Mouse (Mus musculus) adrenal gland, adult 8-10 months (tissue): ENCODE data around the gene Tent5b. TPM values are rescaled to one million over a fixed set of nuclear protein-coding genes. Genes with fewer than 3 reads are reported as not detected.

Source experiments
- DNase-seq: peaks from one replicate; pipeline ENCODE4 v3.0.0; 2022
- total RNA-seq, 4 experiments: library from RNA; stranded (reverse); gene quantifications; 2 replicates each; pipeline ENCODE4 v1.2.4; 2022

The Tent5b gene
- total RNA-seq, 4 experiments from 2014 or later: 1.1 to 14.5 (median 6.0) TPM

DNA sequence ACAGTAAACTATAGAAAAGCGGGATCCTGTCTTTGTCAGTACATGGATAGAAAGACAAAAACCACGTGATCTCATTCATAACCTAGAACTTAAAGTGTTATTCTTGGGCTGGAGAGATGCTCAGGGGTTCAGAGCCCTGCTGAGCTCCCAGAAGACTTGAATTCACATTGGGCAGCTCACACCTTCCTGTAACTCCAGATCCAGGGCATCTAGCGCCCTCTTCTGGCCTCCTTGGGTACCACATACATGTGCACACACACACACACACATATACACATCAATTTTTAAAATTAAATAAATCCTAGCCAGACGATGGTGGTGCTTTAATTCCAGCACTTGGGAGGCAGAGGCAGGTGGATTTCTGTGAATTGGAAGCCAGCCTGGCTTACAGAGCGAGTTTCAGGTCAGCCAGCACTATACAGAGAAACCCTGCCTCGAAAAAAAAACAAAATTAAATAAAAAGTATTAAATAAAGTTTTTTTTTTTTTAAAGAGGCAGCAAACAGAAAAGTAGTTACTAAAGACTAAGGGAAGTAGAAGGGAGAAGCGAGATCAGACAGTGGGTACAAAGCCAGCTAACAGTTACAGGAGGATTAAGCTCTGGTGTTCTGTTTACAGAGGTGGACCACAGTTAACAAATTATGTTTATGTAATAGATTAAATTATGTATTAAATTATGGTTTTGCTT, 8.7 kb upstream of the Tent5b start:
- no peak for DNase-seq

DNA sequence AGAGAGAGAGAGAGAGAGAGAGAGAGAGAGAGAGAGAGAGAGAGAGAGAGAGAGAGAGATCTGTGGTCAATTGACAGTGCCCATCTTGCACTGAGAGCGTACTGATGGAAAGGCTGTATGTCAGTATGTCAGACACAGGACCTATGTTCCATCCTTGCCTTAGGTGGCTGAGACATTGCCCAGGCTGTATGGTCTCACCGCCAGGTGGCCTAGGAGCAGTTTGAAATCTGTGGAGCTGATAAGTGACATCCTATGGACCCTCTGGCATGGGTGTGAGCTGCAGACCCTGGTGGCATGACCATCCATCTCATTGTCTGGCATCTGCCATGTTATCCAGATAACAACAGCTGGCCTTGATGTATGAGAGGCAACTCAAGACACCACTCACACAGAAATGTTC, 6.1 kb upstream of the Tent5b start:
- DNase-seq: no peak

DNA sequence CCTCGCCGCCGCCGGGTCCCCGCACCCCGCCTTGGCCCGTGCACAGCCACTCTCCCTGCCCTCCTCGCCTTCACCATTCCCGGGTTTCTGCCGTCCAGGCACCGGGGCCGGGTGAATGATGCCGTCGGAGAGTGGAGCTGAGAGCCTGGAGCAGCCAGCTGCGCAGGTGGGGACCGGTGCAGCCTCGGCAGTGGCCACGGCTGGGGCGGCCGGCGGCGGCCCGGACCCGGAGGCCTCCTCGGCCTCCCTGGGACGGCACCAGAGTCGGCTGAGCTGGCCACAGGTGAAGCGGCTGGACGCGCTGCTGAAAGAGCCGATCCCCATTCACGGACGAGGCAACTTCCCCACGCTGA, 229 bp downstream of the Tent5b start:
- no peak for DNase-seq

DNA sequence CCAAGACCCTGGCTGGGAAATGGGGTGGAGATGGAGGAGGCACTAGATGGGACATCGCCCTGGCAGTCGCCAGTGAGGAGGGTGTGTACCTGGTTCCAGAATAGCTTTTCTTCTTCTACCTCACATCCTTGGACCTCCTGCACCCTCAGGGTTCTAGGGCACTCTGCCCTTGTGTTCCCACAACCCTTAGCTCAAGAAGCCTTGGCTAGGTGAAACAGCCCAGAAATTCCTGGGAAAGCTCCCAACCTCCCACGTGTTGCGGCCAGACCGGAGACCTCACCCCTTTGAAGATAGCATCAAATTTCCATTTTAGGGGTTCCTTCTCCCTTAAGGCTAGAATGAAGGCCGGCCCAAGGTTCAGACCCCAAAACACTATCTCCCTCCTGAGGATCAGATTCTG, 822 bp downstream of the Tent5b start:
- no peak for DNase-seq

DNA sequence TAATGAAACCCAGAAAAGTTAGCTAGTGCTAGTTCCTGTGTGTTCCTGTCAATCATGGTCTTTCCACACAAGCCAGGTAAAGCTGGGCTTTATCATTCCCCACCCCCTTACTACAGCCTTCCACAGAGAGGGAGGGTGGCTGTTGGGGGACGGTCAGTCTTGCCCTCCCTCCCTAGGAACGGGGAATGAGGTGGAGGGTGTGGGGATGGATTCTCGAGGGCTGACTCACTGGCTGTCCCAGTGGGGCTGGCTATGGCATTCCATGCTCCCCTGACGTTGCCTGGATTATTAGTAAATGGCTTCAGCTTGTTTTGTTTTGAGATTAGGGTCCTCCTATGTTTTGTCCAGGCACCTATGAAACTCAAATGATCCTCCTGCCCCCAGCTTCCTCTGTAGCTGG, 1.6 kb downstream of the Tent5b start:
- DNase-seq: no peak

DNA sequence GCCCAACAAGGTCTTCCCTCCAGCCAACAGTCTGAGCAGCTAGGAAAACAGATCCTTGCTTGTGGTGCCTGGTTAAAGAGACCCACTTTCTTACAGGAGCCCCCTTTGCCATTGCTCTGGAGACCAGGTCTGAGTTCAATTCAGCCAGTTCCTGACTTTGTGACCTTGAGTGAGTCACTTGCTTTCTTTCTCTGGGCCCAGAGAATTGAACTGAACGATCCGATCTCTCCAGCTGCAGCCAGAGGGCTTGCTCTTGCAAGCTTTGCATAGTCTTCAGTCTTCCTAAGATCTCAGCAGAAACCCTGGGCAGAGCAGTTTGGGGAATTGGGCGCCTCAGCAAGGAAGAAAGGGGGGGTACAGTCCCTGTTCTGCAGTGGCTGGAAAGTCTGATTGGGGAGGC, 2.5 kb downstream of the Tent5b start:
- DNase-seq: no peak

DNA sequence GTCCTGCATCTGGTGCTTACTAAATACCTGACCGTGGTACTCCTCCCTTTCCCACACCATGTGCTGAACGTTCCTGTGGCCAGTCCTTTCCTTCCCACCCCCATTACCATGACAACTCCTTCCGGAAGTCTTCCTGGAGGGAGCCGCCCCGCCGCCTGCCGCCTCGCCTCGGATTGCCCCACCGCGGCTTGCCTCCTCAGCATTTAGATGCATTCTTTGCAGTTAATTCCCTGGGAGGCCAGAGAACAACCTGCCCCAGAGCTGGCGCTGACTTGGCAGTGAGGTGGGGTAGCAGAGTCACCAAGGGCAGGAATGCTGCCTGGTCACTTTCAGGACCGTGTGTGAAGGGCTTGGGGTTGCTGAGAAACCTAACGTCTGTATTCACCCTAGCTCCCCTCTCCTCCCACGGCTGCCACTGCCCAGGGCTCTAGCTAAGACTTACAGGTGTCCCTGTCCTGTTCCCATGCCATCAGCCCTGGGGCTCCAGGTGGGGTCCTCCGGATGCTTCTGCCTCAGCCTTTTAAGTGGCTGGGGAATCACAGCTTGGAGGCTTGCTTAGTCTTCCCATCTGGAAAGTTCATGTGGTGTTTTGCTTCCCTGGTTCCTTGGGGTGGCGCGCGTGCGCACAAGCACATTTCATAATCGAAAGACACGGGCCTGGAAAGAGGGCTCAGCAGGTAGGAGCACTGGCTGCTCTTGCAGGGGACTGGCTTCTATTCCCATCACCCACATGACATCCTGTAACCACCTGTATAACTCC, 4.5 kb downstream of the Tent5b start:
- DNase-seq: no peak

DNA sequence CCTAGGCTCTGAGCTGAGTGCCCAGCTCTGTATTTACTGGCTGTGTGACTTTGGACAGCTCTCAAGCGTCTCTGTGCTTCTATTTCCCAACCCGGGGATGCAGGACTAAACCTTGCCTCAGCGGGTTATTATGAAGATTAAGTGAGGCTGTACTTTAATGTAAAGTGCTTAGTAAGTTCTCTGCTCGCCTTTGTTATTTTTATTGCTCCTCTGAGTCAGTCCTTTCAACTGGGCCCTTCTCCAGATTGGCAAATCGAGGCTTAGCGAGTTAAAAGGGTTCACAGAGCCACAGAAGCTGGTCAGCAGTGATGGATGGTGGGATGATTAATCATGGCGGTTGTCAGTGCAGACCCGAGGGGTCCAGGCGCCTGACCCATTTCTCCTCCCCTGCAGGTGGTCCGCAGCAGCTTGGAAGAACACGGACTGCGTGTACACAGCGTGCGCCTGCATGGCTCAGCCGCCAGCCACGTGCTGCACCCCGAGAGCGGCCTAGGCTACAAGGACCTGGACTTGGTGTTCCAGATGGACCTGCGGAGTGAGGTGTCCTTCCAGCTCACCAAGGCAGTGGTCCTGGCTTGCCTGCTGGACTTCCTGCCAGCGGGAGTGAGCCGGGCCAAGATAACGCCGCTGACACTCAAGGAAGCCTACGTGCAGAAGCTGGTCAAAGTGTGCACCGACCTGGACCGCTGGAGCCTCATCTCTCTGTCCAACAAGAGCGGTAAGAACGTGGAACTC, 5.9 kb downstream of the Tent5b start:
- DNase-seq: no peak

DNA sequence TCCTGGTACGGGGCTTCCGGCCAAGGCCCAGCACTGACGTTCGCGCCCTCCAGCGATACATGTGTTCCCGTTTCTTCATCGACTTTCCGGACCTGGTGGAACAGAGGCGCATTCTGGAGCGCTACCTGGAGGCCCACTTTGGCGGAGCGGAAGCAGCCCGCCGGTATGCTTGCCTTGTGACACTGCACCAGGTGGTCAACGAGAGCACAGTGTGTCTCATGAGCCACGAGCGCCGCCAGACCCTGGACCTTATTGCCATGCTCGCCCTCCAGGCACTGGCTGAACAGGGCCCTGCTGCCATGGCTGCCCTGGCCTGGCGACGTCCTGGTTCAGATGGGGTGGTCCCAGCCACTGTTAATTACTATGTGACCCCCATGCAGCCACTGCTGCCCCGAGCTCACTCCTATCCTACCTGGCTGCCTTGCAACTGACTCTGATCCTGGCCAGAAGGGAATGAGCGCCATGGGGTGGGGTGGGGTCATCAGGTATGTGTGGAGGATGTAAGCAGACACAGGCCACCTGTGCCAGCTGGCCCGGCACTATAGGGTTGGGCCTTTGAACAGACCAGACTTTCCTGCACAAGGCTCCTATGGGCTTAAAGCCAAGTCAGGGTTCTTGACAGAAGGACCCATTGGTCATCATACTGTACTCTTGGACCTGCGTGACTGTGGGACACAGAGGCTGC, 6.9 kb downstream of the Tent5b start:
- DNase-seq: no peak

DNA sequence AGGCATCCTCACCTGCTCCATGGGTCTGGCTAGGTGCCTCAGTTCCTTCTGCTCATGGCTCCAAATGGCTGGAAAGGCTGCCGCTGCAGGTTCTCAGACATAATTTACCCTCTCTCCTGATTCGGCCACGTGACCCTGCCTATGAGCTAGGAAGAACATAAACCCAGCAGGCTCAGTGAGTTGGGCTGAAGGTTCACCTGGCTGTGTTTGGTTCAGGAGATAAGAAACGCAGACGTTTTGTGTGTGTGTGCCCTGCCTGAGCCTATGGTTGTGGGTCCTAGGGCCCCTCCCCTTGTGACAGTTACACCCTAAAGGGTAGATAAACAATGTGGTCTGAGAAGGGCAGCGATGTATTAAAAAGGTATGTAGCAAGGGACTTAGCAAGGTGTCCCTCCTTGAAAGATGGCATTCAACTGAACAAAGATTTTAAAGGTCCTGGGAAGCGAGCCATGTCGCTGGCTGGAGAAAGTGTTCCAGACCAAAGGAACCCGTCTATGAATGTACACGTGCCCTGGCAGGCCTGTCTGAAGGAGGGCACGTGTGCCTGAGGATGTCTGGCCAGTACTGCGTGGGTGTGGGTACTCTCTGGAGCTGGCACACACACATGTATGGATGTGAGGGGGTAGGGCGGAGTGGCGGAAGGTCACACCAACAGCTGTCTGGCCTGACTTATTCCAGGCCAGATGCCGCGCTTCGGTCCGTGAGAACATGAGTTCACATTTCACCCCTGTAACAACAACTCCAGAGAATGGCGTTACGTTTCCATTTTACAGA, 8.9 kb downstream of the Tent5b start:
- no peak for DNase-seq

DNA sequence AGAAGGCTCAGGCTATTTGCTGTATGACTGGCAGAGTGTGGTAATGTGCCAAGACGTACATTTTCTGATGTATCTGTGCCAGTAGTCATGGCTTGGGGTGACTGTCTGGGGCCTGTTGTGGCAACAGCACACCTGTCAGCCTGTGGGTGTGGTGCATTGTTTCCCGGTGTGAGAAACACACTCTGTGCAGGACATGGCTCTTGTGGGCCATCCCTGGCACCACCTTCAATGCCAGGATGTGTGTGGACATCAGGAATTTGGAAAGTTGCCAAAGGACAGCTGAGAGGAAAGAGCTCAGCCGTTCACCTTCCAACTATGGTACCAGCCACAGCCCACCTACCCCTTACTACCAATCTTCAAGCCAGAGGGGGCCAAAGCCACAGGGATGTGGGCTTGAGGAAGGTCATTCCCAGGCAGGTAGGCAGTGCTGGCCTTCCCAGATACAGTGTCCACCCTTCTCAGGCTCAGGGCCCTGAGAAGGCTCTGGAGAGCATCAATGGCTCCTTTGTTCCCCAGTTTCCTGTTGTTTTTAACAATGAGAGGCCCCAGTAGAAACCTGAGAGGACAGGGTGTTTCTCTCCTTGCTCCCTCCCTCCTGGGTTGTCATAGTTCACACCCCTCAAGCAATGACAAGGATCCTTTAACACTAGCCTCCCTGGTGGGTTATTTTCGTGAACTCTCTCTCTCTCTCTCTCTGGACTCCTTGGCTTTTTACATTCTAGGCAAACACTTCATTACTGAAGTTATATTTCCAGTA, 9.7 kb downstream of the Tent5b start:
- no peak for DNase-seq

DNA sequence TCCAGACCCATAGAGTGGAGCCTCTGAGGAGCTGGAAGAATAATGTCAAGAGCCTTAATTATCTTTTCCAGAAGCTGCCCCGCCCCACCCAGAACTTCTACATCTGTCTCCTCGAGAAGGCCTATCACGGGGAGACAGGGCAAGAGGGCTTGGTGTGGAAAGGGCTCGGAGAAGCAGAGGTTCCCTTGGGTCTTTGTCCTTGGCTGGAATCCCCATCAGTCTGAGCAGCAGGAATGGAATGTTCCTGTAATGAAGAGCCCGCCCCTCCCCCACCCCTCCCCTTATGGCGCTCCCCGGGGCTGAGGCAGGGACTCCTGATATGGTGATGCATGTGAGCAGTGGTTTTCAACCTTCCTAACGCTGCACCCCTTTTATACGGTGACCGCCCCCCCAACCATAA, 11.9 kb downstream of the Tent5b start:
- DNase-seq: no peak

DNA sequence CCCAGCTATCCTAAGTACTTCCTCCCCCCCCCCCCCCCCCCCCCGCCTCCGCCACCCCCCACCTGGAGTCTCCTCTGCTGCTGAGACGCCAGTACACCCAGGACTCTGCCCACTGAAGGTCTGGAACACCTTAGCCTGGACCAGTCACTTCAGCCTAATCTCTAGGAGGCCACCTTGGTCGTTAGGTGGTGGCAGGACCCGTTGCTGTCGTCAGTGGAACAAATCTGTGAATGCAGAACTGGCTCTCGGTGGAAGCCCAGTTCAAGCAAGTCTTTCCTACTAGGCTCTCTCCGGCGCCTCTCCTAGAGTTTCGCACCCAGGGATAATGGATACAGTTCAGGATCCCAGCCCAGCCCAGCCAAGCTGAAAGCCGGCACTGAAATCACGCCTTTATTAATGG, 14.0 kb downstream of the Tent5b start:
- DNase-seq: no peak

DNA sequence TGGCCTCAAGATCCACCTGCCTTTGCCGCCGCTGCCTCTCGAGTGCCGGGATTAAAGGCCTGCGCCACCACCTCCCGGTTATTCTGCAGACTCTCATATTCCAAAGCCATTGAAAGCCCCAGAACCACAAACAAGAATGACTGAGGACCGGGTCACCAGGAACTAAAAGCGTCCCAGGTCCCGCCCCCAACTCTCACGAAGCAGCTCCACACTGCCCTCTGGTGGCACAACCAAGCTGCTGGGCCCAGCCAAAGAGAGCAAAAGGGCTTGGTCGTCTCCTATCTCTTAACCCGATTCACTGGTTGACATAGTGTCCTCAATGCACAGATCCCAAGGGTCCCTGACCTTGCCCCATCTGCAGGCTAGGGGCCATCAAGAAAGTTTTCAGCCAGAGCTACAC, 14.5 kb downstream of the Tent5b start:
- DNase-seq: peak; percentile 83

DNA sequence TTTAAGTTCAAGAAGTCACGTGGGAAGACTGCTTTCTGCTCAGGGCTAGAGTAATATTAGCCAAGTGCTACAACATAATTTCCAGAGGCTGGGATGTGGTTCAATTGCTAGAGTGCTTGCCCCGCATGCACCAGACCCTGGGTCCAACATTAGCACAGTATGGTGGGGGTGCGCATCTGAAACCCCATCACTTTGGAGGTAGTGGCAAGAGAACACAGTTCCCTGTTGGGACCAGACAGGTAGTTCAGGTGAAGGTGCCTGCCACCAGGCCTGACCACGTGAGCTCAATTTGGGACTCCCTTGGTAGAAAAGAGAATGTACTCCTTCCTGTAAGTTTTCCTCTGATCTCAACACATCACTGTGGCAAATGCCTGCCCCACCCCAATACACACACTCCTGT, 14.9 kb downstream of the Tent5b start:
- DNase-seq: no peak

DNA sequence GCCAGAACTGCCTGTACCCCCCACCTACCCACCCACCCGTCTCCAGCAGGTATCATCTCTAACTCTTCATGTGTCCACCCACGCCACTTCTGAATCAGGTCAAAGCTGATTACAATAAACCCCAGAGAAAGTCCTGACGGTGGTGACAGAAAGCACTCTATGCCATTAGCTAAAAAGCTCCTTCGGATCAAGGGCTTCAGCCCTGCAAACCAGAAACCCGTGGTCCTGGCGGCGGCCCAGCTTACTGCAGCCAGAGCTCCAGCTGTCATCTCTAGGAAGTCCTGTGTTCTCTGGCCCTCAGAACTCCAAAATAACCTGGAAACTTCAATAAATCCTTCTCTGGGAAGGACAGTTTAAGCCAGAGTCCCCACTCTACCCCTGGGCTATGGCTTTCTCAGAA, 15.8 kb downstream of the Tent5b start:
- DNase-seq: no peak

DNA sequence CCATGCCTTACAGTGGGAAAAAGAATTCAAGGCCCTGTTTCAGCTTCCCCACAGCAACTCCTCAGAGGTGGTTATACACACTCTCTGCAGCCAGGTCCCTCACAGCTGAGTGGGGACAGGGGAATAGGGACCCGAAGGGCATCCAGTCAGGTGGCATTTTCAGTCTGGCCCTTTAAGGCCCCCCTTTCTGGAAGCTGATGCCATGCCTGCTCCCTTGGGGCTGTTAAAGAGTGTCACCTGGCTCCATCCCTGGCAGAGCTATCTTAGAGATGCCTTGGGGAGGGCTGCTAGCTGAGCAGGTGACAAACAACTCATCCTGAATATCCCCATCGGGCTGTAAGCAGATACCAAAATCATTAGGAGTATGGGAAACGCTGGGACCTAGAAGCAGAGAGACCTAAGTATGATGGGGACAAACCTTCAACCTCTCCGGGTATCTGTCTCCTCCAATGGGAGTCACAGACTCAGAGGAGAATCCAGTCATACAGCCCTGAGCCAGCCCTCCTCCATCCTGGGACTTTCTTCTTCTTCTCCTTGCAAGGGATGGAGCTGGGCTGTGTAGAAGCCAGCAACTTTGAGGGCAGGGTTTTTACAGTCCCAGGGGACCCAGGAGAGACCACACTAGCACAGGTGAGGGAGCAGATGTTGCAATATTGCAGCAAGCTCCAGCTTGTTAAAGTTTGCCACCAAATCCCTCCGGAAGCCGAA, 17.0 kb downstream of the Tent5b start:
- no peak for DNase-seq

DNA sequence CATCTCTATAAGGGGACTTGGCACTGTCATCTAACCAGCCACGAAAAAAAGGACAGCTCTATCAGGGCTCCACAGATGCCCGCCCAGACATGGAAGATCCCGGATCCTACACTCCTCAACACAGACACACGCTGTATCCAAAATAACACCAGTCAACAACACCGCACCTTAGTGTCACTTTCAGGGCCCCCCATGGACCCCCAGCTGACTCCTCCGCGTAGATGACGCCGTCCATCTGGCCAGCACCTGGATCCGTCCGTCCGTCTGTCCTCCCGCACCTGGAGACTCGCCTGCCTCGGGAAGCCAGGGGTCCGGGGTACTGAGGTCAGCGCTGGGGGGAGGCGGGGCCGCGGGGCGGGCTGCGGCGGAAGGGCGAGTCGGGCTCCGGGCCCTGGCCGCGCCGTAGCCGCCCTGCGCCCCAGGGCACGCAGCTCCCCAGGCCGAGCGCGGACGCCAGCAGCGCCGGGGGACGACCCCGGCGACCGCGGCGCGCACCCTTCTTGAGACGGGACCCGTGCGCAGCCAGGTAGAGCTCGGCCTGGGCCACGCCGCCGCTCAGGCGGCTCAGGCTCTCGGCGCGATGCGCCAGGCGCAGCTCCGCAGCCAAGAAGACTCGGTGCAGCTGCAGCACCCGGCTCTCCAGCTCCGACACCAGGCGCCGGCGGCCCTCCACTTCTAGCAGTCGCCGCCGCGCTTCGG, 17.7 kb downstream of the Tent5b start:
- DNase-seq: no peak

DNA sequence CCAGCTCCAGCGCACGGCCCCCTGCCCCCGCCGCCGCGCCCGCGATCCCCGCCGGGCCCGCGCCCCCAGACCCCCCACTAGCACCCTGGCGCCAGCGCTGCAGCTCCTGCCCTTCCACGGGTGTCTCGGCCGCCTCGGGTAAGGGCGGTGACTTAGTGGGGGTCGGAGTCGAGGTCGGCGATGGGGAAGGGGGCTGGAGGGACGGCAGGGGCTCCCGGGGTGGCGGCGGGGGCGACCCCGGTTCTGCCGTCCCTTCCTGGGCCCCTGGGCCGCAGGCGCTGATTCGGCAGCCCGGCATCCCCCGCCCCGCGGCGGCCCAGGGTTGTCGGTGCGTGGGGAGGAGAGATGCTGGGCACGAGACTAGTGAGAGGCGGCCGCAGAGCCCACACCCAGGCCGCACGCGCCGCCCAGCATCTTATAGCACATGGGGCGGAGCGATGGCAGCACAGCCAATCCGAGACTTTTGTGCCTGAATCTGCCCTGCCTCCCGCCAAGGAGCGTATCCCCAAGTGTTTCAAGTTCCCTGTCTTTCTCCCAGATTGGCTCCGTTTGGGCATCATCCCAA, 18.3 kb downstream of the Tent5b start, which contains the start of gene Trnp1:
TSS of gene Trnp1 (minus strand) at position 391 of the 565 bp plus-strand sequence.
- no peak for DNase-seq

DNA sequence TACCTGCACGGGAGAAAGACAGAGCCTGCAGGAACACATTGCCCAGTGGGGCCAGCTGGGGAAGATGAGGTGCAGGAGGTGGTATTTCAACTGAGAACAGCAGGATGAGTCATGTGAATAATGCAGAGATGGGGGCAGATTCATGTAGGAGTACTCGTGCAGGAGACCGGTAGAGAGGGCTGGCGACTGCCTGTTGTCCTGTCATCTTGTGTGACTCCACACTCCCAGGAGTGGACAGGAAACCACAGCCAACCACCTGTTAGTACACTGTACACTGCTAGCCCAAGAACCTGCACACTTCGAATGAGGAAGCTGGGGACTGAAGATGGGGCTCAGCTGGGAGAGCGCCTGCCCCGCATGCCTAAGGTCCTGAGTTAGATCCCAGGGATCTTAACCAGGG, 21.6 kb downstream of the Tent5b start:
- DNase-seq: no peak
